ENCODE assay signal across 22 mouse cellular contexts in the genomic region with DNA sequence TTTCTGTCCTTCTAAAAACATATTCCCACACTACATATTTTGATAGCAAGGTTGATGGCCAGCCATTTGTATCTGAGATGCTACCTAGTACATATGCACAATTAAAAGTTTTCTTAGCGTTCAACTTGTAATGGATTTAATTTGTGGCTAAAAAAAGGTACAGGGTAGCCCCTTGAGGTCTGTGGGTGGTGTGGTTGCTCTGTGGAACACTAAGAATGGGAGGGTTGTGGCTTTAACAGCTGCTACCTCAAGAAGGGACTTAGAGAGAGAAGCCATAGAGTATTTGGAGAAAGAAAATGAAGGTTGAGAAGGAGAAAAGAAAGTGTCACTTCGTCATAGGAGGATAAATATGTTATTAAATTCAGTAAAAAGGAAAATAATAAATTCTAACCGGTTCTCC. TPM values are rescaled to one million over a fixed set of nuclear protein-coding genes. Genes with fewer than 3 reads are reported as not detected.
"Had no signal": no experiment of that assay in that cellular context is flagged by ENCODE, and none has a peak within 500 bp of the region (broad histone marks: within the 10 kb centered on the region; RNA-seq: fewer than 3 reads in every experiment).

No protein-coding gene starts in this region.

- H3K4me3 ChIP-seq: heart, adult 2 months; heart, embryonic 13.5 days; heart, embryonic 15.5 days; hindbrain, embryonic 13.5 days; hindbrain, embryonic 15.5 days; intestine, embryonic 15.5 days; layer of hippocampus, adult 2 months; left cerebral cortex, adult 2 months; limb, embryonic 10.5 days; limb, embryonic 12.5 days had no signal

- DNase-seq: gastrocnemius, postnatal 14 days; gastrocnemius, postnatal 36 days; heart, adult 2 months; heart, postnatal 14 days; heart, postnatal 36 days; kidney, adult 18-20 months; kidney, adult 8-10 months; kidney, postnatal 10 days; kidney, postnatal 25 days; kidney, postnatal 4 days had no signal

- H3K27me3 ChIP-seq: heart, embryonic 13.5 days; heart, embryonic 15.5 days; hindbrain, embryonic 13.5 days; hindbrain, embryonic 15.5 days; intestine, embryonic 15.5 days; limb, embryonic 12.5 days had no signal

- H3K27ac ChIP-seq: heart, adult 2 months; heart, embryonic 13.5 days; heart, embryonic 15.5 days; hindbrain, embryonic 13.5 days; hindbrain, embryonic 15.5 days; hindbrain, postnatal 0 days; intestine, embryonic 15.5 days; layer of hippocampus, adult 2 months; left cerebral cortex, adult 2 months; limb, embryonic 10.5 days; limb, embryonic 12.5 days had no signal

- H3K36me3 ChIP-seq: heart, embryonic 13.5 days; heart, embryonic 15.5 days; hindbrain, embryonic 13.5 days; hindbrain, embryonic 15.5 days; intestine, embryonic 15.5 days; limb, embryonic 10.5 days; limb, embryonic 12.5 days had no signal

RNA-seq across cellular contexts. Expression of a gene that starts 8.5 kb away (rescaled TPM):
- polyA plus RNA-seq: gonadal fat pad, adult 2 months; heart, adult 2 months; inflammation-experienced regulatory T-cells, adult 6 months had no signal
